Mouse (Mus musculus) hindbrain, embryonic 16.5 days (tissue): ENCODE results near the gene Cmtr1. TPM values are rescaled to one million over a fixed set of nuclear protein-coding genes. Genes with fewer than 3 reads are reported as not detected.

Experiments
- ATAC-seq: fragments of 200-750 bp; cut with Nextera tagmentation; 2 replicates; pipeline ENCODE4 v1.8.0; 2017; ENCODE audit warnings: moderate TSS enrichment, moderate library complexity
- H3K27ac ChIP-seq: fragments of 300-500 bp; sonication (generic); 2 replicates; pipeline ENCODE4 v1.5.1; 2014; ENCODE audit warnings: low read depth, mild to moderate bottlenecking, control low read depth, low read length, moderate library complexity
- H3K27me3 ChIP-seq: fragments of 300-500 bp; sonication (generic); replicated peaks from 2 replicates; pipeline ENCODE4 v1.6.1; 2014; ENCODE audit warnings: low read length; ENCODE audit not compliant: control insufficient read depth, insufficient read depth
- H3K36me3 ChIP-seq: fragments of 300-500 bp; sonication (generic); 2 replicates; pipeline ENCODE4 v1.6.1; 2014; ENCODE audit warnings: mild to moderate bottlenecking, low read length, moderate library complexity, mixed read lengths; ENCODE audit not compliant: control insufficient read depth, insufficient read depth
- H3K4me1 ChIP-seq: fragments of 300-500 bp; sonication (generic); 2 replicates; pipeline ENCODE4 v1.6.1; 2014; ENCODE audit warnings: low read depth, low read length; ENCODE audit not compliant: control insufficient read depth, insufficient read depth
- H3K4me2 ChIP-seq: fragments of 300-500 bp; sonication (generic); 2 replicates; pipeline ENCODE4 v1.6.1; 2014; ENCODE audit warnings: mild to moderate bottlenecking, low read length, control low read depth, moderate library complexity
- H3K4me3 ChIP-seq: fragments of 300-500 bp; sonication (generic); 2 replicates; pipeline ENCODE4 v1.5.1; 2014; ENCODE audit warnings: mild to moderate bottlenecking, low read length, control low read depth, moderate library complexity
- H3K9ac ChIP-seq: fragments of 300-500 bp; sonication (generic); 2 replicates; pipeline ENCODE4 v1.6.1; 2014; ENCODE audit warnings: low read depth, mild to moderate bottlenecking, control low read depth, low read length, moderate library complexity
- H3K9me3 ChIP-seq: fragments of 300-500 bp; sonication (generic); 2 replicates; pipeline ENCODE4 v1.6.1; 2014; ENCODE audit warnings: mild to moderate bottlenecking, low read length, moderate library complexity; ENCODE audit not compliant: control insufficient read depth
- WGBS: fragments of 180-500 bp; shearing (Covaris S2); extraction: QIAGEN DNeasy Blood & Tissue Kit; methylation state at CpG from one replicate; pipeline ENCODE4 v1.1.7; 2014; 5-methylcytosine and 5-hydroxymethylcytosine counted together
- polyA plus RNA-seq: library from polyadenylated mRNA; unstranded; fragments of >200 nt; fragmentation: Nextera tagmentation; extraction: Ambion mirVana; gene quantifications from 2 replicates; pipeline ENCODE4 v1.2.1, GENCODE M21; 2015

Gene Cmtr1
- polyA plus RNA-seq, 1 experiment from 2014 or later: 106 TPM

GRCm38 (mm10) chr17:29679038-29679767, 18.8 kb downstream of the Cmtr1 start:
- Histone ChIP-seq H3K9me3 (no peaks in the 10 kb centered on the region), H3K27ac (no peak overlapping the region), H3K4me3 (no peak overlapping the region), H3K4me1 (no peaks in the 10 kb centered on the region; the same call in 1 of the 2 replicates), H3K9ac (no peak overlapping the region), H3K27me3 (no peaks in the 10 kb centered on the region), H3K36me3 (peaks cover 33% of the 10 kb centered on the region), H3K4me2 (no peak overlapping the region)
- 82% methylated on average over 6 of the region's 6 CpGs for WGBS
- ATAC-seq: no peak

GRCm38 (mm10) chr17:29680174-29680573, 19.8 kb downstream of the Cmtr1 start:
- Histone ChIP-seq H3K9ac (no peak overlapping the region), H3K9me3 (no peaks in the 10 kb centered on the region), H3K27ac (peak overlapping the region; percentile 36; the same call in 1 of the 2 replicates), H3K4me3 (no peak overlapping the region), H3K36me3 (peaks cover 27% of the 10 kb centered on the region), H3K27me3 (no peaks in the 10 kb centered on the region), H3K4me2 (no peak overlapping the region), H3K4me1 (no peaks in the 10 kb centered on the region; the same call in 1 of the 2 replicates)
- ATAC-seq: peak; percentile 86
- 40% methylated on average over 2 of the region's 2 CpGs for WGBS

GRCm38 (mm10) chr17:29680921-29681320, 20.5 kb downstream of the Cmtr1 start:
- Histone ChIP-seq H3K4me1 (no peaks in the 10 kb centered on the region; the same call in 1 of the 2 replicates), H3K9ac (no peak overlapping the region), H3K27ac (no peak overlapping the region), H3K4me2 (no peak overlapping the region), H3K27me3 (no peaks in the 10 kb centered on the region), H3K36me3 (peaks cover 22% of the 10 kb centered on the region), H3K9me3 (no peaks in the 10 kb centered on the region), H3K4me3 (no peak overlapping the region)
- ATAC-seq: no peak
- WGBS: 92% methylated on average over 2 of the region's 2 CpGs

GRCm38 (mm10) chr17:29681669-29682068, 21.3 kb downstream of the Cmtr1 start:
- Histone ChIP-seq H3K4me3 (no peak overlapping the region), H3K4me1 (no peaks in the 10 kb centered on the region; the same call in 1 of the 2 replicates), H3K27me3 (no peaks in the 10 kb centered on the region), H3K9ac (no peak overlapping the region), H3K36me3 (peaks cover 19% of the 10 kb centered on the region), H3K27ac (no peak overlapping the region), H3K9me3 (no peaks in the 10 kb centered on the region), H3K4me2 (no peak overlapping the region)
- 93% methylated on average over 9 of the region's 9 CpGs for WGBS
- ATAC-seq: no peak

GRCm38 (mm10) chr17:29682261-29682660, 21.9 kb downstream of the Cmtr1 start:
- no peak for ATAC-seq
- Histone ChIP-seq H3K4me3 (no peak overlapping the region), H3K4me1 (no peaks in the 10 kb centered on the region; the same call in 1 of the 2 replicates), H3K27ac (no peak overlapping the region), H3K4me2 (no peak overlapping the region), H3K9ac (no peak overlapping the region), H3K27me3 (no peaks in the 10 kb centered on the region), H3K9me3 (no peaks in the 10 kb centered on the region), H3K36me3 (peaks cover 17% of the 10 kb centered on the region)
- WGBS: 71% methylated on average over 7 of the region's 7 CpGs

- Histone ChIP-seq H3K4me2 (no peak overlapping the region), H3K27me3 (no peaks in the 10 kb centered on the region), H3K27ac (no peak overlapping the region), H3K4me1 (no peaks in the 10 kb centered on the region; the same call in 1 of the 2 replicates), H3K36me3 (peaks cover 23% of the 10 kb centered on the region), H3K9ac (no peak overlapping the region), H3K9me3 (no peaks in the 10 kb centered on the region), H3K4me3 (no peak overlapping the region)
- ATAC-seq: no peak
- 79% methylated on average over 2 of the region's 2 CpGs for WGBS
These were observed 22.7 kb downstream of the Cmtr1 start for GRCm38 (mm10) chr17:29683127-29683526.

- H3K36me3 ChIP-seq: peaks cover 22% of the 10 kb centered on the region
- no peaks in the 10 kb centered on the region for H3K27me3 ChIP-seq
- no peak overlapping the region for H3K4me2 ChIP-seq
- H3K4me3 ChIP-seq: no peak overlapping the region
- H3K9me3 ChIP-seq: no peaks in the 10 kb centered on the region
- ATAC-seq: no peak
- WGBS: 94% methylated on average over 4 of the region's 4 CpGs
- H3K27ac ChIP-seq: no peak overlapping the region
- H3K9ac ChIP-seq: no peak overlapping the region
- no peaks in the 10 kb centered on the region; the same call in 1 of the 2 replicates for H3K4me1 ChIP-seq
These were observed 23.9 kb downstream of the Cmtr1 start for GRCm38 (mm10) chr17:29684275-29684674.

GRCm38 (mm10) chr17:29686771-29687170, 26.4 kb downstream of the Cmtr1 start:
- Histone ChIP-seq H3K9ac (no peak overlapping the region), H3K9me3 (no peaks in the 10 kb centered on the region), H3K4me2 (no peak overlapping the region), H3K4me1 (no peaks in the 10 kb centered on the region), H3K36me3 (peaks cover 40% of the 10 kb centered on the region), H3K4me3 (no peak overlapping the region), H3K27me3 (no peaks in the 10 kb centered on the region), H3K27ac (no peak overlapping the region)
- no peak for ATAC-seq
- WGBS: 98% methylated on average over 5 of the region's 5 CpGs

GRCm38 (mm10) chr17:29687373-29687772, 27.0 kb downstream of the Cmtr1 start:
- no peak overlapping the region for H3K4me3 ChIP-seq
- peaks cover 37% of the 10 kb centered on the region for H3K36me3 ChIP-seq
- WGBS: 75% methylated on average over 6 of the region's 6 CpGs
- H3K27ac ChIP-seq: no peak overlapping the region
- no peaks in the 10 kb centered on the region for H3K27me3 ChIP-seq
- no peak for ATAC-seq
- H3K4me2 ChIP-seq: no peak overlapping the region
- H3K4me1 ChIP-seq: no peaks in the 10 kb centered on the region
- no peaks in the 10 kb centered on the region for H3K9me3 ChIP-seq
- no peak overlapping the region for H3K9ac ChIP-seq
